Mouse (Mus musculus): ENCODE measurements around the gene Nat8l. TPM values are rescaled to one million over a fixed set of nuclear protein-coding genes. Genes with fewer than 3 reads are reported as not detected.
A peak's percentile ranks its signal among the peaks of the same experiment; 100 is the strongest.
"Not testable (repeated sequence)": the region's sequence is repeated elsewhere in the genome, so short reads cannot be mapped to it uniquely, and the experiment has no call there.

Gene Nat8l
- polyA plus RNA-seq (2014; fragmentation: Nextera tagmentation; extraction: Ambion mirVana): 0.09 and 0.13 TPM in 2 replicates

- no peaks in the 10 kb centered on the region for H3K9me3 ChIP-seq (ENCODE audit: low read depth, low read length)
- ATAC-seq (ENCODE audit: insufficient read depth) (peak; percentile 78), DNase-seq (peak; percentile 78)
- H3K27ac ChIP-seq (ENCODE audit: low read depth): no peak within 1 kb of the TSS
- no peaks in the 10 kb centered on the region for H3K36me3 ChIP-seq (ENCODE audit: insufficient read depth)
- H3K27me3 ChIP-seq (ENCODE audit: insufficient read depth, low read length): peaks cover 53% of the 10 kb centered on the region
- WGBS: under 1% methylated on average over 89 of the region's 90 CpGs
- H3K4me2 ChIP-seq: peak within 1 kb of the TSS; percentile 98
- peak within 1 kb of the TSS; percentile 54 for H3K9ac ChIP-seq
- no peak for TF ChIP-seq CTCF (IDR thresholded peaks at IDR 0.05; ENCODE audit: low read depth)
- H3K4me1 ChIP-seq (ENCODE audit: insufficient read depth): no peaks in the 10 kb centered on the region
- peak within 1 kb of the TSS; percentile 61 for H3K4me3 ChIP-seq (ENCODE audit: low read depth, low read length)
Observed at GRCm38 (mm10) chr5:33995843-33996693, at the start of gene Nat8l. TSS of gene Nat8l (plus strand) at chr5:33995984.

GRCm38 (mm10) chr5:33947035-33947434 lies 48.7 kb upstream of the Nat8l start:
- DNase-seq; H3K36me3 ChIP-seq (ENCODE audit: insufficient read depth); H3K27ac ChIP-seq (ENCODE audit: low read depth); ATAC-seq (ENCODE audit: insufficient read depth); H3K4me2 ChIP-seq; H3K4me1 ChIP-seq (ENCODE audit: insufficient read depth); H3K4me3 ChIP-seq (ENCODE audit: low read depth, low read length); H3K27me3 ChIP-seq (ENCODE audit: insufficient read depth, low read length); H3K9ac ChIP-seq: not testable (repeated sequence)
- WGBS: 93% methylated on average over 16 of the region's 16 CpGs
- TF ChIP-seq CTCF (IDR thresholded peaks at IDR 0.05; ENCODE audit: low read depth): peak; percentile 27; the same call in 1 of the 2 replicates
- H3K9me3 ChIP-seq (ENCODE audit: low read depth, low read length): peaks cover 12% of the 10 kb centered on the region

GRCm38 (mm10) chr5:33948314-33948713 lies 47.5 kb upstream of the Nat8l start:
- no peak overlapping the region for H3K27ac ChIP-seq (ENCODE audit: low read depth)
- no peaks in the 10 kb centered on the region for H3K4me1 ChIP-seq (ENCODE audit: insufficient read depth)
- no peak for DNase-seq
- no peak overlapping the region for H3K4me3 ChIP-seq (ENCODE audit: low read depth, low read length)
- H3K9me3 ChIP-seq (ENCODE audit: low read depth, low read length): peaks cover 16% of the 10 kb centered on the region
- no peaks in the 10 kb centered on the region for H3K27me3 ChIP-seq (ENCODE audit: insufficient read depth, low read length)
- H3K36me3 ChIP-seq (ENCODE audit: insufficient read depth): no peaks in the 10 kb centered on the region
- TF ChIP-seq CTCF (IDR thresholded peaks at IDR 0.05; ENCODE audit: low read depth): no peak
- H3K9ac ChIP-seq: no peak overlapping the region
- no peak overlapping the region for H3K4me2 ChIP-seq
- ATAC-seq (ENCODE audit: insufficient read depth): no peak
- WGBS: 88% methylated on average over 4 of the region's 4 CpGs

- DNase-seq (no peak), ATAC-seq (ENCODE audit: insufficient read depth) (no peak)
- Histone ChIP-seq H3K4me3 (ENCODE audit: low read depth, low read length) (no peak overlapping the region), H3K4me1 (ENCODE audit: insufficient read depth) (no peaks in the 10 kb centered on the region), H3K27me3 (ENCODE audit: insufficient read depth, low read length) (no peaks in the 10 kb centered on the region), H3K9ac (no peak overlapping the region), H3K27ac (ENCODE audit: low read depth) (no peak overlapping the region), H3K36me3 (ENCODE audit: insufficient read depth) (no peaks in the 10 kb centered on the region), H3K9me3 (ENCODE audit: low read depth, low read length) (peaks cover 4% of the 10 kb centered on the region; the same call in 1 of the 2 replicates), H3K4me2 (no peak overlapping the region)
- TF ChIP-seq CTCF (IDR thresholded peaks at IDR 0.05; ENCODE audit: low read depth): no peak
- 88% methylated on average over 17 of the region's 17 CpGs for WGBS
Observed at GRCm38 (mm10) chr5:33953471-33954185, 42.2 kb upstream of the Nat8l start.

GRCm38 (mm10) chr5:33954354-33954753 lies 41.4 kb upstream of the Nat8l start:
- Histone ChIP-seq H3K36me3 (ENCODE audit: insufficient read depth) (no peaks in the 10 kb centered on the region), H3K9ac (no peak overlapping the region), H3K27ac (ENCODE audit: low read depth) (no peak overlapping the region), H3K9me3 (ENCODE audit: low read depth, low read length) (peaks cover 4% of the 10 kb centered on the region; the same call in 1 of the 2 replicates), H3K4me1 (ENCODE audit: insufficient read depth) (no peaks in the 10 kb centered on the region), H3K27me3 (ENCODE audit: insufficient read depth, low read length) (no peaks in the 10 kb centered on the region), H3K4me3 (ENCODE audit: low read depth, low read length) (no peak overlapping the region), H3K4me2 (no peak overlapping the region)
- ATAC-seq (ENCODE audit: insufficient read depth) (no peak), DNase-seq (peak; percentile 68)
- 36% methylated on average over 10 of the region's 10 CpGs for WGBS
- peak; percentile 81 for TF ChIP-seq CTCF (IDR thresholded peaks at IDR 0.05; ENCODE audit: low read depth)

GRCm38 (mm10) chr5:33955868-33956267 lies 39.9 kb upstream of the Nat8l start:
- H3K4me3 ChIP-seq (ENCODE audit: low read depth, low read length): no peak overlapping the region
- ATAC-seq (ENCODE audit: insufficient read depth): no peak
- H3K27ac ChIP-seq (ENCODE audit: low read depth): no peak overlapping the region
- DNase-seq: no peak
- 41% methylated on average over 4 of the region's 4 CpGs for WGBS
- no peaks in the 10 kb centered on the region for H3K4me1 ChIP-seq (ENCODE audit: insufficient read depth)
- no peak overlapping the region for H3K9ac ChIP-seq
- peaks cover 4% of the 10 kb centered on the region; the same call in 1 of the 2 replicates for H3K9me3 ChIP-seq (ENCODE audit: low read depth, low read length)
- no peak overlapping the region for H3K4me2 ChIP-seq
- no peaks in the 10 kb centered on the region for H3K36me3 ChIP-seq (ENCODE audit: insufficient read depth)
- TF ChIP-seq CTCF (IDR thresholded peaks at IDR 0.05; ENCODE audit: low read depth): no peak
- no peaks in the 10 kb centered on the region for H3K27me3 ChIP-seq (ENCODE audit: insufficient read depth, low read length)

GRCm38 (mm10) chr5:33959382-33959781 lies 36.4 kb upstream of the Nat8l start:
- H3K27me3 ChIP-seq (ENCODE audit: insufficient read depth, low read length): no peaks in the 10 kb centered on the region
- no peak overlapping the region for H3K4me2 ChIP-seq
- no peaks in the 10 kb centered on the region for H3K36me3 ChIP-seq (ENCODE audit: insufficient read depth)
- ATAC-seq (ENCODE audit: insufficient read depth) (no peak), DNase-seq (no peak)
- H3K9me3 ChIP-seq (ENCODE audit: low read depth, low read length): no peaks in the 10 kb centered on the region; the same call in 1 of the 2 replicates
- TF ChIP-seq CTCF (IDR thresholded peaks at IDR 0.05; ENCODE audit: low read depth): no peak
- H3K9ac ChIP-seq: no peak overlapping the region
- 76% methylated on average over 4 of the region's 4 CpGs for WGBS
- H3K27ac ChIP-seq (ENCODE audit: low read depth): no peak overlapping the region
- H3K4me1 ChIP-seq (ENCODE audit: insufficient read depth): no peaks in the 10 kb centered on the region
- no peak overlapping the region for H3K4me3 ChIP-seq (ENCODE audit: low read depth, low read length)
